Mouse (Mus musculus): ENCODE results near the gene Piezo1. TPM values are rescaled to one million over a fixed set of nuclear protein-coding genes. Genes with fewer than 3 reads are reported as not detected.
A peak's percentile ranks its signal among the peaks of the same experiment; 100 is the strongest.

Piezo1 gene
- total and polyA plus RNA-seq, 2 experiments, result 2.2 to 11.1 TPM

- DNase-seq (ENCODE audit: extremely low read depth, low read depth, low spot score), result no peak
- Histone ChIP-seq H3K4me3 (ENCODE audit: insufficient read depth, low read depth, low read length) (no peak overlapping the region; the same call in 1 of the 2 replicates), H3K9ac (ENCODE audit: low read depth, low read length) (no peak overlapping the region), H3K27ac (replicated peaks; ENCODE audit: insufficient read depth, low read depth, low read length) (peak overlapping the region; percentile 36; the same call in 1 of the 2 replicates), H3K79me2 (ENCODE audit: control insufficient read depth, insufficient read depth, low read length) (no peaks in the 10 kb centered on the region), H3K27me3 (ENCODE audit: control insufficient read depth, insufficient read depth, low read length) (no peaks in the 10 kb centered on the region), H3K36me3 (ENCODE audit: control insufficient read depth, insufficient read depth, low read length) (no peaks in the 10 kb centered on the region), H3K4me1 (ENCODE audit: control insufficient read depth, insufficient read depth, low read length) (0 out of 2 replicates have a peak, but pooled peaks cover 8% of the 10 kb centered on the region)
- TF ChIP-seq CTCF (IDR thresholded peaks at IDR 0.05; ENCODE audit: low read depth, low read length) (no peak), POLR2A (IDR thresholded peaks at IDR 0.05; ENCODE audit: extremely low read depth, insufficient read depth, low read length) (no peak)
- WGBS, result 85% methylated on average over 25 of the region's 25 CpGs
Observed at GRCm38 (mm10) chr8:122564363-122565352, 13.5 kb upstream of the Piezo1 start.

- Histone ChIP-seq H3K9ac (ENCODE audit: low read depth, low read length) (no peak overlapping the region), H3K79me2 (ENCODE audit: control insufficient read depth, insufficient read depth, low read length) (no peaks in the 10 kb centered on the region), H3K4me3 (ENCODE audit: insufficient read depth, low read depth, low read length) (no peak overlapping the region), H3K36me3 (ENCODE audit: control insufficient read depth, insufficient read depth, low read length) (no peaks in the 10 kb centered on the region), H3K27me3 (ENCODE audit: control insufficient read depth, insufficient read depth, low read length) (no peaks in the 10 kb centered on the region), H3K4me1 (ENCODE audit: control insufficient read depth, insufficient read depth, low read length) (no peaks in the 10 kb centered on the region), H3K27ac (replicated peaks; ENCODE audit: insufficient read depth, low read depth, low read length) (no peak overlapping the region)
- WGBS, result 62% methylated on average over 5 of the region's 5 CpGs
- no peak for DNase-seq (ENCODE audit: extremely low read depth, low read depth, low spot score)
- no peak for TF ChIP-seq CTCF (IDR thresholded peaks at IDR 0.05; ENCODE audit: low read depth, low read length)
- TF ChIP-seq POLR2A (IDR thresholded peaks at IDR 0.05; ENCODE audit: extremely low read depth, insufficient read depth, low read length), result no peak
Observed at GRCm38 (mm10) chr8:122561199-122561598, 10.1 kb upstream of the Piezo1 start.

- Histone ChIP-seq H3K9ac (ENCODE audit: low read depth, low read length) (no peak overlapping the region), H3K4me3 (ENCODE audit: insufficient read depth, low read depth, low read length) (no peak overlapping the region), H3K36me3 (ENCODE audit: control insufficient read depth, insufficient read depth, low read length) (no peaks in the 10 kb centered on the region), H3K27me3 (ENCODE audit: control insufficient read depth, insufficient read depth, low read length) (no peaks in the 10 kb centered on the region), H3K4me1 (ENCODE audit: control insufficient read depth, insufficient read depth, low read length) (no peaks in the 10 kb centered on the region), H3K27ac (replicated peaks; ENCODE audit: insufficient read depth, low read depth, low read length) (no peak overlapping the region), H3K79me2 (ENCODE audit: control insufficient read depth, insufficient read depth, low read length) (no peaks in the 10 kb centered on the region)
- TF ChIP-seq CTCF (IDR thresholded peaks at IDR 0.05; ENCODE audit: low read depth, low read length), result no peak
- TF ChIP-seq POLR2A (IDR thresholded peaks at IDR 0.05; ENCODE audit: extremely low read depth, insufficient read depth, low read length), result no peak
- 41% methylated on average over 12 of the region's 12 CpGs for WGBS
- DNase-seq (ENCODE audit: extremely low read depth, low read depth, low spot score), result no peak
Observed at GRCm38 (mm10) chr8:122558671-122559349, 7.7 kb upstream of the Piezo1 start.

GRCm38 (mm10) chr8:122557248-122558038 is 6.3 kb upstream of the Piezo1 start:
- no peak for DNase-seq (ENCODE audit: extremely low read depth, low read depth, low spot score)
- Histone ChIP-seq H3K9ac (ENCODE audit: low read depth, low read length) (no peak overlapping the region), H3K27ac (replicated peaks; ENCODE audit: insufficient read depth, low read depth, low read length) (0 out of 2 replicates have a peak overlapping the region, but pooled peaks have one; percentile 13), H3K4me3 (ENCODE audit: insufficient read depth, low read depth, low read length) (no peak overlapping the region), H3K27me3 (ENCODE audit: control insufficient read depth, insufficient read depth, low read length) (no peaks in the 10 kb centered on the region), H3K79me2 (ENCODE audit: control insufficient read depth, insufficient read depth, low read length) (no peaks in the 10 kb centered on the region), H3K4me1 (ENCODE audit: control insufficient read depth, insufficient read depth, low read length) (no peaks in the 10 kb centered on the region), H3K36me3 (ENCODE audit: control insufficient read depth, insufficient read depth, low read length) (no peaks in the 10 kb centered on the region)
- no peak for TF ChIP-seq POLR2A (IDR thresholded peaks at IDR 0.05; ENCODE audit: extremely low read depth, insufficient read depth, low read length)
- no peak for TF ChIP-seq CTCF (IDR thresholded peaks at IDR 0.05; ENCODE audit: low read depth, low read length)
- WGBS, result 62% methylated on average over 10 of the region's 10 CpGs
